Mouse (Mus musculus): ENCODE measurements around the gene Jmjd1c.

The Jmjd1c gene

DNA sequence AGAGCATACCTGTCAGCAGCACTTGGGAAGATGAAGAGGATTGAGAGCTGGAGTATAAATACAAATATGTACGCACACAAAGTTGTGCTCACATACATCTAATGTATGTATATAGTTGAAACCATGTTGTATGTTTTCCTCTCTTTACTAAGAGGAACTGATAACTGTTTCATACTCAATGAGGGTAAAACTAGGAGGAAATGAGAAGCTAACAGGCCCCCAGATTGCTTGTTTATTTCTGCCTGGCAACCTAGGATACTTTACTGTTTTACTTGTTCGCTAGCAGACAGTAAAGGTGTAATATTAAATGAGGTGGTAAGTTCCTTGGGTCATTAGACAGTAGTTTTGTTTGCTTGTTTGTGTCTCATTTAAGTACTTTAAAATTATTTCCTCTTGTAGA is 41.5 kb downstream of the Jmjd1c start:
- no peak for DNase-seq

DNA sequence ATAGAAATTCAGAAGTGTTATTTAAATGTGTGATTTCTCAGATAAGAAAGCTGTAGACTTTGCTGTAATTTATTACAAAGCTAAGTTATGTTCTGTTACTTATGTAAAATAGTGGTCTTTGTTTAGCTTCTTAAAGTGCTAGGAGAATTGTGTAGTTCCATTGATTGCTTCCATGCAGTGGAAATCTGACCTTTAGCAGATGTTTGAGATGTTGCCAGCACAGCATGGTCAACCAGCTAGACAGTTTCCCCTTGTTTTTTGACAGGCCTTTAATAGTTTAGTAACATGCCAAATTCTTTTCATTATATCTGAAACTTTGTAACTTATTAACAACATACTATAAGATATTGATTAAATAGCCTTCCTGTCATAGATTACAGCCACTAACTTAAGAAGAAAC is 47.7 kb downstream of the Jmjd1c start:
- DNase-seq: peak; percentile 38

GRCm38 (mm10) chr10:67144269-67144668 is 48.3 kb downstream of the Jmjd1c start:
- DNase-seq: no peak

- DNase-seq: no peak
Observed at GRCm38 (mm10) chr10:67145623-67146022, 49.7 kb downstream of the Jmjd1c start.

- no peak for DNase-seq
Observed at GRCm38 (mm10) chr10:67151766-67152165, 55.8 kb downstream of the Jmjd1c start.

- DNase-seq: no peak
Observed at GRCm38 (mm10) chr10:67154647-67155046, 58.7 kb downstream of the Jmjd1c start.

- DNase-seq: no peak
Observed at GRCm38 (mm10) chr10:67174049-67174448, 78.1 kb downstream of the Jmjd1c start.

DNA sequence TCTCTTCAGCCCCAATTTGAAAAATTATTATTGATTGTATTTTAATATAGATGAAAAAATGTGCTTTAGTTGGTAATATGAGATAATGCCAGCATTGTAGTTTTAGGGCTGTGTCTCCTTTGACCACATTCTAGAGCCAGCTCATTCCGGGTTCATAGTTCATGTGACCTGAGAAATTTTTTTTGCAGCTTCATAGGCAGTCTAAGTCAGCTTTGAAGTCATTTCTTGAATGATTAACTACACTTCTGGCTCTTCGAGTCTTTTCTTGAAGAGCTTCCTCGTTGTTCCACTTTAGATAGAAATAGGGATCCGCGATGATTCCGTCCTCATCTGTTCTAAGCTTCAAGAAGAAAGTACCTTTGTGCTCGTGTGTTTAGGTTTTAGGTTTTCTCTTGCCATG is 80.1 kb downstream of the Jmjd1c start:
- DNase-seq: no peak

- no peak for DNase-seq
Observed at GRCm38 (mm10) chr10:67176932-67177331, 81.0 kb downstream of the Jmjd1c start.

- DNase-seq: no peak
Observed at GRCm38 (mm10) chr10:67177410-67177809, 81.5 kb downstream of the Jmjd1c start.

DNA sequence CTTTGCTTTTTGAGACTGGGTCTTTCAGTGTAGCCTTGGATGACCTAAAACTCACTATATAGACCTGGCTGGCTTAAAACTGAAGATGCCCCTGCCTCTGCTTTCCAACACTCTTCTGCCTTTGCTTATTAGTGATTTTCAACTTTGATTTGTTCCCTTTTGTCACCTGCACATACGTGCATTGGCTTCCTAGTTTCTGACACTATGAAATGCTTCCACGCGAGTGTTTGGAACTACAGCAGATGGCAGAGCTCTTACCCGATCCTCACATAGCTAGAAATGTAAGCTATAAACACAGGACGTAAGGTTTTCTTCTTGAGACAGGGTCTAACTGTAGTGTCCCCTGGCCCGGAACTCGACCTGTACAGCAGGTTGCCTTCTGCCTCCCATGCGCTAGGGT is 84.1 kb downstream of the Jmjd1c start:
- DNase-seq: no peak

DNA sequence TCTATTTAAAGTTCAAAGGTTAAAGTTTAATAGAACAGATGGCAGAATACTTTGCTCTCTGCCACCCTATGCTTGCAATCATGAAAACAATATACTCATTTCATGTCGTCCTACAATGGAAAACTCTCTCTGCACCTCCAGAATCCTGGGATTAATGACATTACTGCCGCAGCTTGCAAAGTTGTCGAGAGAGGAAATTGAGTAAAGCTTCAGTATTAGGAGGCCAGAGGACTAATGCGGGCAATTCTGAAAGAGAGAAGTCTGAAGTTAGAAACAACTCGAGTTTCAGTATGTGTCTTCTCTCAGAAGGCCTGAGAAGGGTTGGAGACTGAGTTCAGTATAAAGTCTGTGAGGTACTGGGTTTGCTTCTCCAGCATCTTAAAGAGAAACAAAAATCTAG is 84.9 kb downstream of the Jmjd1c start:
- DNase-seq: no peak

DNA sequence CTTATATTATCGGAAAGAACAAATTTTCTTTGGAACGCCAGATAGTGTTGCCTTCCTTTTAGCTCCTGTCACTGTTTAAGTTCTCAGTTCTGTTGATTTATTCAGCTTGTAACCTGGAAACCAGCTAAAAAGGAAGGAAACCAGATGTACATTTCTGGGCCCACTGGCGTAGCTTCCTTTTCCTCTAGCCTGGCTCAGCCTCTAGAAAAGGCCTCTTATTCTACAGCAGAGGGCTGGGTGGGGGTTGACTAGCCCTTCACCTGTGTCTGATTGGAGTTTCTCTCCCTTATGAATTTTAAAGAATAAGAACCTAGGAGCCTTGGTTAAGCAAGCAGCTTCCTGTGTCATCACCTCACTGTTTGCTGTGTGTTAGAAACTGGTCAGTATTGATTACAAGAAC is 86.7 kb downstream of the Jmjd1c start:
- DNase-seq: peak; percentile 21

- DNase-seq: no peak
Observed at GRCm38 (mm10) chr10:67183086-67183485, 87.2 kb downstream of the Jmjd1c start.

- no peak for DNase-seq
Observed at GRCm38 (mm10) chr10:67184441-67185070, 88.6 kb downstream of the Jmjd1c start.

DNA sequence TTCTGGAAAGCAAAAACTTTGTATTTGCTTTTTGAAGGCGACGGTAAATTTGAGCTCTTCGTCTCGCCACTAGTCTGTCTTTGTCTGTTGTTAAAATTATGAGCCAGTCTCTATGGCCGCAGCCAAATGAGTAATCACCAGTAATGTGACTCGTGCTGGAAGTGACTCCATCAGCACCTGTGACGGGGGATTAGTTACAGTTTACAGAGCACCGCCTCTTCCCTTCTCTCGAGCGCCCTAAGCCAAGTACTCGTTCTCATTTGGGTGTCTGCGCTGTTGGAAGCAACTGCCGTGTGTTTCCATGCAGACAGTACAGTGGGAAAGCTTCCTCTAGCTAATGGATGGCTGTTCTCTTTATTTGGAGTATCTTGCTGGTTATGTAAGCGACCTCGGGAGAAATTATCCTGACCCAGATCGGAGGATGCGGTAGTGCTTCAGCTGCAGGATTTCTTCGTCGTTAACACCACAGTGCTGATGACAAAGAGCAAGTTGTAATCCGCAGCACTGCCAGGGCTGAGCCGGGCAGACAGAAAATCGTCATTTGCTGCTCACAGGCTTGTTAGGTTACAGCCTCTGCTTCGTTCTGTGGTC is 89.7 kb downstream of the Jmjd1c start:
- peak; percentile 79 for DNase-seq

DNA sequence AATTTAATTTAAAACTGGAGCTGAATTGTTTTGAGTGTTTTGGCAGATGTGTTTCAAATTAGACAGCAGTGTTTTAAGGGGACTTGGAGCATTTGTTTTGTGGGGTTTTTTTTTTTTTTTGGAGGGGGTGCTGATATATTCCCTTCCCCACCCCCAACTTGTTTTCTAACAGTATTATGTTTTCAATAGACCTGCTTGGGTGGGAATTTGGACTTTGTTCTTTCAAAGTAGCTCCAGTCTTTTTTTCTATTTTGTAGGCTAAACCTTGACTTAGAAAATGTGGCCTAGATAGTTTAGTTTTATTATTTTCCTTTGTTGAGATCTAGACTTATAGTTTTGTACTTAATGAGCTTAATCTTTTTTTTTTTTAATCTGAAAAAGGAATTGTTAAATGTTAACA is 90.6 kb downstream of the Jmjd1c start:
- DNase-seq: no peak

DNA sequence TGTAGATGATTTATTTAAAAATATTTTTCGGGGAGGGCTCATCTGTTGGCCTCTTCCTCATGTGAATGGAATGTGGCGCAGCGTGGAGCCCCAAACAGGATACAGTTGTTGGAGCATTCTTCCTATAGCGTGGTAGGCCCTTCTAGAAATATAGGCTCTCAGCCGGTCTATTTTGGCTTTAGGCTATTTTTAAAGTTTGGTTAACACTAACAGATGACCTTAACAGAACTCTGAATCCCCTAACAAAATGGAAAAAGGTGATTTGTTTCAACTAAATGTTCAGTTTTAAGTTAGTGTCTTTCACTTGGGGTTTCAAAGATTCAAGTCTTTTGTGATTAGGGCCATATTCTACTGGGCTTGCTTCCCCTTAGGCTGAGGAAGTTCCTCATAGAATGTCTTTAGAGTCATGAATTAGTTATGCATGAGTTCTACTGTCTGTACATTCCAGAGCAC is 91.1 kb downstream of the Jmjd1c start:
- peak; percentile 42 for DNase-seq

GRCm38 (mm10) chr10:67187952-67188351 is 92.0 kb downstream of the Jmjd1c start:
- DNase-seq: no peak

DNA sequence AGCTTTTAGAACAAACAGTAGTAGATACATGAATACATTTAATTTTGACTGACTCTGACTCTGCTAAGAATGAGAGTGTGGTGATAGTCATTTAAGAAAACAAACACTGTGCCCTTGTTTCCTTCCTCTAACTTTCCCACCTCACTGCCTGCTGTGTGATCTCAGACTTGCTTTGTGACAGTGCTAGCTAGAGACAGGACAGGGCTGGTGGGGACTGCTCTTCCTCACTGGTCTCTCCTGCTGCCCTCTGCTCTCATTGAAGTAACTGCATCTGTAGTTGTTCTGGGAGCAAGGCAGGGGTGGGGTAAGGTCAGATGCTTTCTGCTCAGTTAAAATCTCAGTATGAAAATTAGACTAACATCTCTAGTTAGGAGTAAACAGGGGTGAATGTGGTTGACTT is 93.1 kb downstream of the Jmjd1c start:
- DNase-seq: no peak

DNA sequence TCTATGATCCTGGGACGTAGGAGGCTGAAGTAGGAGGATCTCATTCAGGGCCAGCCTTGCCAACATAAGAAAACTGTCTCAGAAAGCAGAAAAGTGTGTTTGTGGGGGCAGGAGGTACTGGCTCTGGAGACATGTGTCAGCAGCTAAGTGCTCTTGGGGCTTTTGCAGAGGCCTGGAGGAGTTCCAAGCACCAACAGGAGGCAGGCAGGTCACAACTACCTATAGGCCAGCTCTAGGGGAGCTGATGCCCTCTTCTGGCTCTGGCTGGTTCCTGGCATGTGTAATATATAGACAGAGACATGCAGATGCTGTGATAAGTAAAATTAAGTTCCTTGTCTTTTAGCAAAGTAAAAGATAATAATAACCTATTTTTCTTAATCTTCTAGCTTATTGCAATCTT is 94.3 kb downstream of the Jmjd1c start:
- DNase-seq: peak; percentile 35

DNA sequence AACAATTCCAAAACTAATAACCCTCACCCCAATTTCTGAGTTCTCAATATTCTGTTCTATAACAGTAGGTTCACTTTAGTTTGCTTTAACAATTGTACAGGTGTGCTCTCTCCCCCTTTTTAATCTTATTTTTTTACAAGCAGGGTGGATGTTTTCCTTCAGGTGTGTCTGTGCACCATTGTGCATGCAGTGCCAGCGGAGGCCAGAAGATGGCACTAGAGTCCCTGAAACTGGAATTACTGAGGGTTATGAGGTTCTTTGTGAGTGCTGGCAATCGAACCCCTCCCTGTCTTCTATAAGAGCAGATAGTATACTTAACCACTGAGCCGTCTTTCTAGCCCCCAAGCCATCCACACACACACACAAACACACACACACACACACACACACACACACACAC is 96.4 kb downstream of the Jmjd1c start:
- DNase-seq: peak; percentile 31

GRCm38 (mm10) chr10:67193003-67193652 is 97.2 kb downstream of the Jmjd1c start:
- DNase-seq: peak; percentile 56

GRCm38 (mm10) chr10:67194046-67194445 is 98.1 kb downstream of the Jmjd1c start:
- no peak for DNase-seq

All from kidney, postnatal 10 days (tissue).